Mouse (Mus musculus) MEL (cell line): ENCODE data around the gene Ccr2. TPM values are rescaled to one million over a fixed set of nuclear protein-coding genes. Genes with fewer than 3 reads are reported as not detected.

Source experiments
- DNase-seq: peaks from one replicate; pipeline ENCODE4 v3.0.0; 2011; ENCODE audit warnings: low read depth, low spot score
- H3K27ac ChIP-seq: 2 replicates; pipeline ENCODE4 v1.5.1; 2012; ENCODE audit warnings: low read depth, mild to moderate bottlenecking, control low read depth, low read length, moderate library complexity; ENCODE audit not compliant: control insufficient read depth
- H3K27me3 ChIP-seq, 2 experiments: fragments of 150-350 bp in 1 of 2; sonication (generic) in 1 of 2; 2 replicates each; pipeline ENCODE4 v1.6.1; 2012; ENCODE audit warnings: low read length in 2 of 2, mild to moderate bottlenecking in 2 of 2, improper control_type of control experiment in 1 of 2, moderate library complexity in 1 of 2; ENCODE audit not compliant: insufficient read depth in 2 of 2, control insufficient read depth in 1 of 2
- H3K36me3 ChIP-seq, 2 experiments: 2 replicates each; pipeline ENCODE4 v1.6.1; 2012 to 2014; ENCODE audit warnings: low read length in 2 of 2, improper control_type of control experiment in 1 of 2, inconsistent platforms in 1 of 2, mild to moderate bottlenecking in 1 of 2; ENCODE audit not compliant: insufficient read depth in 2 of 2, control insufficient read depth in 1 of 2
- H3K4me1 ChIP-seq, 2 experiments: fragments of 150-350 bp in 1 of 2; sonication (generic) in 1 of 2; 2 replicates each; pipeline ENCODE4 v1.6.1; 2012; ENCODE audit warnings: low read length in 2 of 2, improper control_type of control experiment in 1 of 2, mild to moderate bottlenecking in 1 of 2; ENCODE audit not compliant: insufficient read depth in 2 of 2, control insufficient read depth in 1 of 2
- H3K4me3 ChIP-seq, 2 experiments: fragments of 150-350 bp in 1 of 2; sonication (generic) in 1 of 2; 2 replicates each; pipeline ENCODE4 v1.5.1; 2012; ENCODE audit warnings: low read depth in 2 of 2, low read length in 2 of 2, mild to moderate bottlenecking in 2 of 2, moderate library complexity in 2 of 2, control low read depth in 1 of 2, improper control_type of control experiment in 1 of 2; ENCODE audit not compliant: control insufficient read depth in 1 of 2, insufficient read depth in 1 of 2
- H3K79me2 ChIP-seq: 2 replicates; pipeline ENCODE4 v1.6.1; 2012; ENCODE audit warnings: mild to moderate bottlenecking, low read length, moderate library complexity; ENCODE audit not compliant: control insufficient read depth, poor library complexity, insufficient read depth
- H3K9ac ChIP-seq: 2 replicates; pipeline ENCODE4 v1.6.1; 2012; ENCODE audit warnings: low read depth, mild to moderate bottlenecking, control low read depth, low read length, moderate library complexity; ENCODE audit not compliant: control insufficient read depth, poor library complexity, severe bottlenecking
- H3K9me3 ChIP-seq: fragments of 150-350 bp; sonication (generic); replicated peaks from 2 replicates; pipeline ENCODE4 v1.6.1; 2012; ENCODE audit warnings: mild to moderate bottlenecking, low read length, improper control_type of control experiment, moderate library complexity; ENCODE audit not compliant: insufficient read depth
- ELF1 ChIP-seq: IDR thresholded peaks from 2 replicates; pipeline ENCODE4 v1.6.1; 2014; ENCODE audit warnings: low read depth, mild to moderate bottlenecking, inconsistent platforms, low read length, improper control_type of control experiment, moderate library complexity
- ETS1 ChIP-seq: IDR thresholded peaks from 2 replicates; pipeline ENCODE4 v1.6.1; 2012; ENCODE audit warnings: low read depth, mild to moderate bottlenecking, inconsistent platforms, low read length, improper control_type of control experiment, moderate library complexity
- GABPA ChIP-seq: IDR thresholded peaks from 2 replicates; pipeline ENCODE4 v1.6.1; 2012; ENCODE audit warnings: low read depth, mild to moderate bottlenecking, inconsistent platforms, low read length, improper control_type of control experiment, moderate library complexity
- JUND ChIP-seq: IDR thresholded peaks from 2 replicates; pipeline ENCODE4 v1.6.1; 2011; ENCODE audit warnings: low read depth, mild to moderate bottlenecking, improper control_type of control experiment, low read length
- KAT2A ChIP-seq: conservative IDR thresholded peaks from 2 replicates; pipeline ENCODE4 v1.6.1; 2012; ENCODE audit warnings: low read depth, low read length, improper control_type of control experiment, inconsistent platforms
- MAX ChIP-seq: IDR thresholded peaks from 2 replicates; pipeline ENCODE4 v1.6.1; 2011; ENCODE audit warnings: low read length, improper control_type of control experiment
- MEF2A ChIP-seq: IDR thresholded peaks from 2 replicates; pipeline ENCODE4 v1.6.1; 2014; ENCODE audit warnings: low read depth, mild to moderate bottlenecking, inconsistent platforms, low read length, improper control_type of control experiment; ENCODE audit not compliant: poor library complexity, insufficient replicate concordance, severe bottlenecking; ENCODE audit errors: extremely low read depth
- MYB ChIP-seq: IDR thresholded peaks from 2 replicates; pipeline ENCODE4 v1.6.1; 2011; ENCODE audit warnings: mild to moderate bottlenecking, low read depth, low read length, improper control_type of control experiment
- MYC ChIP-seq: IDR thresholded peaks from 2 replicates; pipeline ENCODE4 v1.6.1; 2011; ENCODE audit warnings: low read depth, mild to moderate bottlenecking, low read length, improper control_type of control experiment, moderate library complexity
- NELFE ChIP-seq: IDR thresholded peaks from 2 replicates; pipeline ENCODE4 v1.6.1; 2011; ENCODE audit warnings: low read depth, low read length, improper control_type of control experiment
- NRF1 ChIP-seq: IDR thresholded peaks from 2 replicates; pipeline ENCODE4 v1.6.1; 2014; ENCODE audit warnings: low read depth, mild to moderate bottlenecking, inconsistent platforms, low read length, improper control_type of control experiment, moderate library complexity; ENCODE audit not compliant: poor library complexity, insufficient read depth, severe bottlenecking
- POLR2AphosphoS2 ChIP-seq: IDR thresholded peaks from 2 replicates; pipeline ENCODE4 v1.6.1; 2011; ENCODE audit warnings: low read length, improper control_type of control experiment
- RAD21 ChIP-seq: IDR thresholded peaks from 2 replicates; pipeline ENCODE4 v1.6.1; 2011; ENCODE audit warnings: mild to moderate bottlenecking, low read depth, low read length, improper control_type of control experiment
- RCOR1 ChIP-seq: IDR thresholded peaks from 2 replicates; pipeline ENCODE4 v1.6.1; 2012; ENCODE audit warnings: low read depth, mild to moderate bottlenecking, inconsistent platforms, low read length, improper control_type of control experiment
- SMC3 ChIP-seq: IDR thresholded peaks from 2 replicates; pipeline ENCODE4 v1.6.1; 2011; ENCODE audit warnings: low read depth, low read length, improper control_type of control experiment
- TAL1 ChIP-seq: IDR thresholded peaks from 2 replicates; pipeline ENCODE4 v1.6.1; 2012; ENCODE audit warnings: mild to moderate bottlenecking, inconsistent platforms, low read length, moderate library complexity, mixed read lengths
- USF2 ChIP-seq, 2 experiments: IDR thresholded peaks; 2 replicates each; pipeline ENCODE4 v1.6.1; 2011 to 2012; ENCODE audit warnings: improper control_type of control experiment in 2 of 2, low read length in 2 of 2, borderline replicate concordance in 1 of 2, inconsistent platforms in 1 of 2, low read depth in 1 of 2, mild to moderate bottlenecking in 1 of 2; ENCODE audit not compliant: insufficient read depth in 1 of 2
- ZC3H11A ChIP-seq: IDR thresholded peaks from 2 replicates; pipeline ENCODE4 v1.6.1; 2012; ENCODE audit warnings: low read depth, mild to moderate bottlenecking, inconsistent platforms, low read length, improper control_type of control experiment
- ZKSCAN1 ChIP-seq: IDR thresholded peaks from 2 replicates; pipeline ENCODE4 v1.6.1; 2012; ENCODE audit warnings: low read depth, mild to moderate bottlenecking, inconsistent platforms, low read length, improper control_type of control experiment, moderate library complexity
- ZMIZ1 ChIP-seq: IDR thresholded peaks from 2 replicates; pipeline ENCODE4 v1.6.1; 2012; ENCODE audit warnings: low read depth, mild to moderate bottlenecking, inconsistent platforms, low read length, improper control_type of control experiment, moderate library complexity
- ZNF384 ChIP-seq: IDR thresholded peaks from 2 replicates; pipeline ENCODE4 v1.6.1; 2012; ENCODE audit warnings: low read depth, mild to moderate bottlenecking, inconsistent platforms, low read length, improper control_type of control experiment
- polyA plus RNA-seq, 2 experiments: library from polyadenylated mRNA; stranded (reverse) in 1 of 2; unstranded in 1 of 2; fragments of >175 nt in 1 of 2; fragments of >200 nt in 1 of 2; gene quantifications; 2 replicates each; pipeline versions ENCODE4 v1.2.1 to v1.2.4; 2012; ENCODE audit warnings: low replicate concordance in 2 of 2, low read depth in 1 of 2; ENCODE audit not compliant: insufficient read length in 2 of 2, insufficient read depth in 1 of 2, missing spikeins in 1 of 2
- total RNA-seq: library from RNA; depleted of rRNA; stranded (reverse); fragments of 300-350 nt; gene quantifications from 2 replicates; pipeline ENCODE4 v1.2.3, GENCODE M21; 2012

Gene Ccr2
- total and polyA plus RNA-seq, 3 experiments = 4.1 to 10.8 TPM; not detected in 1

- TF ChIP-seq RCOR1 (peak; percentile 23; the same call in 1 of the 2 replicates), SMC3 (no peak), NELFE (peak; percentile 16), MYC (peak; percentile 25; the same call in 1 of the 2 replicates)
These were observed 33.4 kb upstream of the Ccr2 start (continued) for GRCm38 (mm10) chr9:124068098-124069058.

GRCm38 (mm10) chr9:124071506-124071905 is 30.2 kb upstream of the Ccr2 start:
- Histone ChIP-seq H3K9me3 (no peaks in the 10 kb centered on the region), H3K27ac (no peak overlapping the region), H3K36me3 (peaks cover 0 to 21% of the 10 kb centered on the region in 2 experiments; a peak in 2 of 4 replicates), H3K79me2 (no peaks in the 10 kb centered on the region), H3K4me3 (no peak overlapping the region), H3K9ac (no peak overlapping the region), H3K4me1 (peaks cover 9 to 21% of the 10 kb centered on the region in 2 experiments), H3K27me3 (no peaks in the 10 kb centered on the region)
- no peak for DNase-seq
- TF ChIP-seq MYB = no peak
- TF ChIP-seq ETS1 = no peak
- no peak for TF ChIP-seq POLR2AphosphoS2
- no peak for TF ChIP-seq GABPA
- no peak for TF ChIP-seq MAX
- no peak for TF ChIP-seq USF2 (IDR thresholded peaks at IDR 0.05; ENCODE audit: borderline replicate concordance in 1 of 2, insufficient read depth in 1 of 2, low read depth in 1 of 2, low read length in 2 of 2)
- no peak for TF ChIP-seq KAT2A
- no peak for TF ChIP-seq RAD21
- no peak for TF ChIP-seq JUND
- no peak for TF ChIP-seq SMC3
- no peak for TF ChIP-seq ZNF384
- no peak for TF ChIP-seq TAL1
- no peak for TF ChIP-seq ELF1
- no peak for TF ChIP-seq ZKSCAN1
- no peak for TF ChIP-seq ZC3H11A
- no peak for TF ChIP-seq ZMIZ1
- TF ChIP-seq NRF1 = no peak
- TF ChIP-seq MEF2A = no peak
